Mouse (Mus musculus) lung, adult 2 months (tissue): ENCODE results near the gene Bcl2l2. TPM values are rescaled to one million over a fixed set of nuclear protein-coding genes. Genes with fewer than 3 reads are reported as not detected.
A peak's percentile ranks its signal among the peaks of the same experiment; 100 is the strongest.

Source experiments
- DNase-seq: peaks from one replicate; pipeline ENCODE4 v3.0.0; 2022
- H3K4me1 ChIP-seq: fragments of 200-500 bp; 2 replicates; pipeline ENCODE4 v1.6.1; 2011; ENCODE audit warnings: low read length; ENCODE audit not compliant: control insufficient read depth, insufficient read depth
- H3K4me3 ChIP-seq: fragments of 200-500 bp; replicated peaks from 2 replicates; pipeline ENCODE3; 2011; ENCODE audit warnings: low read depth, mild to moderate bottlenecking, control low read depth, low read length; ENCODE audit errors: extremely low read depth
- CTCF ChIP-seq: fragments of 200-500 bp; IDR thresholded peaks from 2 replicates; pipeline ENCODE4 v1.5.1; 2011; ENCODE audit warnings: mild to moderate bottlenecking, low read length, control low read depth; ENCODE audit not compliant: insufficient read depth
- POLR2A ChIP-seq: fragments of 200-500 bp; IDR thresholded peaks from 2 replicates; pipeline ENCODE4 v1.6.1; 2011; ENCODE audit warnings: low read depth, mild to moderate bottlenecking, control low read depth, low read length, borderline replicate concordance; ENCODE audit errors: extremely low read depth
- WGBS: fragments of 180-500 bp; shearing (Covaris S2); methylation state at CpG from one replicate; pipeline ENCODE4 v1.1.7; 2018; 5-methylcytosine and 5-hydroxymethylcytosine counted together
- polyA plus RNA-seq: library from polyadenylated mRNA; depleted of rRNA; stranded (reverse); fragments of >200 nt; gene quantifications from 2 replicates; pipeline ENCODE4 v1.2.3, GENCODE M21; 2012

Gene Bcl2l2
- polyA plus RNA-seq, 1 experiment = 70.1 TPM

GRCm38 (mm10) chr14:54866268-54866667 is 16.9 kb upstream of the Bcl2l2 start:
- TF ChIP-seq POLR2A (no peak), CTCF (no peak)
- Histone ChIP-seq H3K4me3 (no peak overlapping the region), H3K4me1 (no peaks in the 10 kb centered on the region; the same call in 1 of the 2 replicates)
- DNase-seq = no peak
- 35% methylated on average over 3 of the region's 3 CpGs for whole genome bisulfite sequencing

DNA sequence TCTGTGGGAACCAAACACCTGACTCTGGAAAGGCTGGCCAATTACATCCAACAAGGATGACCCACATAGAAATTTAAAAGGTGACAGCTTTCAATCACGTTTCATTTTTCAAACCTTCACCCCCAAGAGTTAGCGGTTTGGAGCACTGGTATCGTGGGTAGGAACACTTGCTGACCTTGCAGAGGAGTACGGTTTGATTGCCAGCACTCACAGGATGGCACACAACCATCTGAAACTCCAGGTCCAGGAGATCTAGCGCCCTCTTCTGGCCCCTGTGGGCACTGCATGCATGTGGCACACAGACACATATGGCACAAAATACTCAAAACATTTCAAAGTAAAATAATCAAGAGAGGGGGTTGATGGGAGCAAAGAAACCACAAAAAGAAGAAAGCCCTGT is 16.2 kb upstream of the Bcl2l2 start:
- peak; percentile 38 for TF ChIP-seq CTCF
- TF ChIP-seq POLR2A = no peak
- no peaks in the 10 kb centered on the region; the same call in 1 of the 2 replicates for H3K4me1 ChIP-seq
- 61% methylated on average over 5 of the region's 5 CpGs for WGBS
- H3K4me3 ChIP-seq = no peak overlapping the region
- no peak for DNase-seq

GRCm38 (mm10) chr14:54868026-54868425 is 15.2 kb upstream of the Bcl2l2 start:
- 71% methylated on average over 4 of the region's 4 CpGs for WGBS

GRCm38 (mm10) chr14:54870861-54871260 is 12.3 kb upstream of the Bcl2l2 start, which contains the start of gene Homez:
Gene Homez, minus strand, starts transcription at chr14:54870961.
- no peak for DNase-seq
- peaks cover 2% of the 10 kb centered on the region; the same call in 1 of the 2 replicates for H3K4me1 ChIP-seq
- no peak within 1 kb of the TSS for H3K4me3 ChIP-seq
- 89% methylated on average over 5 of the region's 5 CpGs for WGBS
- TF ChIP-seq CTCF (no peak), POLR2A (no peak)

More at GRCm38 (mm10) chr14:54868026-54868425, 15.2 kb upstream of the Bcl2l2 start:
- DNase-seq = no peak
- Histone ChIP-seq H3K4me1 (no peaks in the 10 kb centered on the region; the same call in 1 of the 2 replicates), H3K4me3 (no peak overlapping the region)
- TF ChIP-seq CTCF = no peak
- TF ChIP-seq POLR2A = no peak

GRCm38 (mm10) chr14:54874165-54874564 is 9.0 kb upstream of the Bcl2l2 start:
- WGBS = 84% methylated on average over 3 of the region's 3 CpGs
- DNase-seq = no peak
- Histone ChIP-seq H3K4me1 (peaks cover 3% of the 10 kb centered on the region; the same call in 1 of the 2 replicates), H3K4me3 (no peak overlapping the region)
- TF ChIP-seq POLR2A = no peak
- no peak for TF ChIP-seq CTCF

- Histone ChIP-seq H3K4me3 (peak overlapping the region; percentile 77), H3K4me1 (peaks cover 3% of the 10 kb centered on the region; the same call in 1 of the 2 replicates)
- 4% methylated on average over 36 of the region's 36 CpGs for WGBS
- DNase-seq = peak; percentile 29
- TF ChIP-seq POLR2A (no peak), CTCF (no peak)
These were observed 7.2 kb upstream of the Bcl2l2 start for GRCm38 (mm10) chr14:54875844-54876538.

- Histone ChIP-seq H3K4me1 (peaks cover 3% of the 10 kb centered on the region; the same call in 1 of the 2 replicates), H3K4me3 (peak overlapping the region; percentile 77)
- under 1% methylated on average over 61 of the region's 72 CpGs for WGBS
- TF ChIP-seq CTCF (no peak), POLR2A (peak; percentile 61; the same call in 1 of the 2 replicates)
- peak; percentile 88 for DNase-seq
These were observed 6.6 kb upstream of the Bcl2l2 start for GRCm38 (mm10) chr14:54876539-54877047.

DNA sequence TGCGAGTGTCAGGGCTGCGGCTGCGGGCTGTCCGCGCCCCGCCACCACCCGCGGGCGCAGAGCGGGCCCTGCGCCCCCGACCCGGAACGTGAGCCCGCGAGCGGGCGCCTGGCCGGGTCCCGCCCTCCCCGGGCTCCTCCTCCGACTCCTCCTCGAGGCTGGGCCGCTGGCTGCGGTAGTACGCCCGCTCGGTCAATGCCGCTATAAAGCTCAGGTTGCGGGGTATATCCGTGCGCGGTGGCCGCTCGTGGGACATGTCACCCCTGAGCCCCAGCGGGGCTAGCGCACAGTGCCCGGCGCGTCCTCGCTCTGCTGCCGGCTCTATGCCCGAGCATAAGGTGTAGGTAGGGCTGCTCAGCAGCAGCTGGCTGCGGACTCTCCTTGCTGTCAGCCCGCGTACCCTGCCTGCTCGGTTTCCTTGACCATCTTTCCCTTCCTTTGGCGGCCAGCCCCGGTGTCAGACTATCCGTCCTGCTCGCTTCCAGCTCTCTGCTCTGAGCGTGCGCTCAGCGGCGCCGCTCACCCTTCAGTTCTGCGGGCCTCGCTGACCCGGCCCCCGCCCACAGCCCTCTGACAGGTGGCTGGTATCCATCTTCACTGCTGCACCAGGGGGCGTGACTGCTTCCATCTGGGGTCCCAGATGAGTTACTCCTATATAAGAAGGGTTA is 6.0 kb upstream of the Bcl2l2 start, which contains the start of gene Ppp1r3e:
Ppp1r3e (minus strand) TSS at position 503 of the 668 bp plus-strand sequence.
- WGBS = under 1% methylated on average over 61 of the region's 61 CpGs
- peaks cover 3% of the 10 kb centered on the region; the same call in 1 of the 2 replicates for H3K4me1 ChIP-seq
- DNase-seq = peak; percentile 77
- H3K4me3 ChIP-seq = peak within 1 kb of the TSS; percentile 77
- TF ChIP-seq POLR2A (no peak), CTCF (no peak)

GRCm38 (mm10) chr14:54884022-54884712 is 990 bp downstream of the Bcl2l2 start:
- H3K4me1 ChIP-seq = peaks cover 8% of the 10 kb centered on the region; the same call in 1 of the 2 replicates
- H3K4me3 ChIP-seq = peak overlapping the region; percentile 86
- DNase-seq = no peak
- no peak for TF ChIP-seq CTCF
- 26% methylated on average over 21 of the region's 21 CpGs for WGBS
